8 mouse cellular contexts compared by ENCODE assay signal in genomic region chr14:122461966-122462365, GRCm38 (mm10). TPM values are rescaled to one million over a fixed set of nuclear protein-coding genes. Genes with fewer than 3 reads are reported as not detected.
DNase-seq lines count a peak whose midpoint lies in the region; ATAC-seq and TF ChIP-seq lines count a peak whose summit lies in the region.

No protein-coding gene starts in this region.

- ATAC-seq in hindbrain, embryonic 11.5 days (ENCODE audit: low FRiP score) = no peak
- ATAC-seq in midbrain, embryonic 14.5 days (ENCODE audit: low FRiP score, low TSS enrichment) = no peak

- H3K27me3 ChIP-seq in MEL (ENCODE audit: control insufficient read depth in 1 of 2, insufficient read depth in 2 of 2, low read length in 2 of 2) = no peaks in the 10 kb centered on the region
- H3K27me3 ChIP-seq in hindbrain, embryonic 11.5 days (ENCODE audit: control insufficient read depth, insufficient read depth, low read length) = peaks cover 48% of the 10 kb centered on the region
- H3K27me3 ChIP-seq in midbrain, embryonic 14.5 days (ENCODE audit: control insufficient read depth, insufficient read depth, low read length) = peaks cover 57% of the 10 kb centered on the region

- TF ChIP-seq RAD21 in MEL (IDR thresholded peaks at IDR 0.05; ENCODE audit: low read depth, low read length) = no peak

- peaks cover 13 to 14% of the 10 kb centered on the region in 2 experiments for H3K4me1 ChIP-seq in MEL (ENCODE audit: control insufficient read depth in 1 of 2, insufficient read depth in 2 of 2, low read length in 2 of 2)
- H3K4me1 ChIP-seq in hindbrain, embryonic 11.5 days (replicated peaks; ENCODE audit: control insufficient read depth, insufficient read depth, low read length) = peaks cover 8% of the 10 kb centered on the region; the same call in 1 of the 2 replicates
- H3K4me1 ChIP-seq in midbrain, embryonic 14.5 days (ENCODE audit: control insufficient read depth, insufficient read depth, low read length) = peaks cover 9% of the 10 kb centered on the region; the same call in 1 of the 2 replicates

- H3K36me3 ChIP-seq in MEL (ENCODE audit: control insufficient read depth in 1 of 2, insufficient read depth in 2 of 2, low read length in 2 of 2) = peaks cover 5 to 19% of the 10 kb centered on the region in 2 experiments
- no peaks in the 10 kb centered on the region for H3K36me3 ChIP-seq in hindbrain, embryonic 11.5 days (ENCODE audit: control insufficient read depth, insufficient read depth, low read length)
- no peaks in the 10 kb centered on the region for H3K36me3 ChIP-seq in midbrain, embryonic 14.5 days (ENCODE audit: control insufficient read depth, insufficient read depth, low read length)

- TF ChIP-seq POLR2A in MEL (IDR thresholded peaks at IDR 0.05; ENCODE audit: control insufficient read depth in 1 of 2, insufficient read depth in 1 of 2, low read depth in 1 of 2, low read length in 2 of 2, poor library complexity in 1 of 2) = no peak; a peak in 1 of 4 replicates

- H3K27ac ChIP-seq in MEL (ENCODE audit: control insufficient read depth, low read depth, low read length) = peak overlapping the region; percentile 26
- peak overlapping the region; percentile 95 for H3K27ac ChIP-seq in hindbrain, embryonic 11.5 days (ENCODE audit: low read depth, low read length)
- peak overlapping the region; percentile 89 for H3K27ac ChIP-seq in midbrain, embryonic 14.5 days (replicated peaks; ENCODE audit: low read depth, low read length)

- no peak for TF ChIP-seq EP300 in MEL (IDR thresholded peaks at IDR 0.05; ENCODE audit: low read depth in 1 of 2, low read length in 2 of 2)

- H3K9ac ChIP-seq in MEL (ENCODE audit: control insufficient read depth, low read depth, low read length, poor library complexity, severe bottlenecking) = peak overlapping the region; percentile 93
- peak overlapping the region; percentile 68 for H3K9ac ChIP-seq in hindbrain, embryonic 11.5 days (ENCODE audit: low read depth, low read length)
- peak overlapping the region; percentile 77 for H3K9ac ChIP-seq in midbrain, embryonic 14.5 days (replicated peaks; ENCODE audit: low read length)

- no peak for TF ChIP-seq CTCF in MEL (IDR thresholded peaks at IDR 0.05 in 2 of 3, conservative IDR thresholded peaks at IDR 0.05 in 1 of 3; ENCODE audit: control insufficient read depth in 1 of 3, insufficient read depth in 1 of 3, low read depth in 2 of 3, low read length in 3 of 3, poor library complexity in 1 of 3, severe bottlenecking in 1 of 3)

- peak overlapping the region; percentile 93 to 94 for H3K4me3 ChIP-seq in MEL (ENCODE audit: control insufficient read depth in 1 of 2, insufficient read depth in 1 of 2, low read depth in 2 of 2, low read length in 2 of 2)
- H3K4me3 ChIP-seq in hindbrain, embryonic 11.5 days (ENCODE audit: low read depth, low read length) = peak overlapping the region; percentile 73
- peak overlapping the region; percentile 50 for H3K4me3 ChIP-seq in midbrain, embryonic 14.5 days (replicated peaks; ENCODE audit: low read depth, low read length)

- no peaks in the 10 kb centered on the region for H3K9me3 ChIP-seq in MEL (replicated peaks; ENCODE audit: insufficient read depth, low read length)
- no peaks in the 10 kb centered on the region for H3K9me3 ChIP-seq in hindbrain, embryonic 11.5 days (ENCODE audit: control insufficient read depth, low read length)
- H3K9me3 ChIP-seq in midbrain, embryonic 14.5 days (ENCODE audit: control insufficient read depth, low read length) = no peaks in the 10 kb centered on the region

- peaks cover 50% of the 10 kb centered on the region for H3K79me2 ChIP-seq in MEL (ENCODE audit: control insufficient read depth, insufficient read depth, low read length, poor library complexity)

- 5% methylated on average over 9 of the region's 9 CpGs for WGBS in hindbrain, embryonic 11.5 days
- WGBS in midbrain, embryonic 14.5 days = 8% methylated on average over 9 of the region's 9 CpGs

- DNase-seq in MEL (ENCODE audit: low read depth, low spot score) = peak; percentile 42
- peak; percentile 55 to 66 for DNase-seq in cerebellum, postnatal 25 days
- DNase-seq in hindbrain, embryonic 11.5 days (ENCODE audit: low spot score) = peak; percentile 48
- DNase-seq in midbrain, embryonic 14.5 days = peak; percentile 19
- no peak for DNase-seq in ovary, postnatal 10 days (ENCODE audit: low spot score)
- DNase-seq in kidney, adult 11 months = no peak
- DNase-seq in ovary, postnatal 36 days (ENCODE audit: low spot score) = no peak
- DNase-seq in c-Kit-positive CD71-positive TER-119-positive erythroid progenitor cells, embryonic 14.5 days (ENCODE audit: low spot score) = no peak

- peak overlapping the region; percentile 78 for H3K4me2 ChIP-seq in hindbrain, embryonic 11.5 days (replicated peaks; ENCODE audit: low read depth, low read length)
- H3K4me2 ChIP-seq in midbrain, embryonic 14.5 days (ENCODE audit: low read length) = peak overlapping the region; percentile 67

TF ChIP-seq in MEL, 35 proteins besides CTCF, POLR2A, EP300 and RAD21:
- TF ChIP-seq NELFE (IDR thresholded peaks at IDR 0.05; ENCODE audit: low read depth, low read length) (no peak), MXI1 (IDR thresholded peaks at IDR 0.05; ENCODE audit: low read depth, low read length) (no peak), E2F4 (IDR thresholded peaks at IDR 0.05; ENCODE audit: borderline replicate concordance, low read depth, low read length) (no peak), TBP (IDR thresholded peaks at IDR 0.05; ENCODE audit: low read depth, low read length) (no peak), ZKSCAN1 (IDR thresholded peaks at IDR 0.05; ENCODE audit: low read depth, low read length) (no peak), KAT2A (conservative IDR thresholded peaks at IDR 0.05; ENCODE audit: low read depth, low read length) (no peak), NRF1 (IDR thresholded peaks at IDR 0.05; ENCODE audit: insufficient read depth, low read depth, low read length, poor library complexity, severe bottlenecking) (no peak), GABPA (IDR thresholded peaks at IDR 0.05; ENCODE audit: low read depth, low read length) (no peak), SMC3 (IDR thresholded peaks at IDR 0.05; ENCODE audit: low read depth, low read length) (no peak), CHD2 (IDR thresholded peaks at IDR 0.05; ENCODE audit: low read length) (no peak), ZNF384 (IDR thresholded peaks at IDR 0.05; ENCODE audit: low read depth, low read length) (no peak), TCF12 (IDR thresholded peaks at IDR 0.05; ENCODE audit: low read depth, low read length) (no peak), POLR2AphosphoS5 (IDR thresholded peaks at IDR 0.05; ENCODE audit: borderline replicate concordance, low read depth, low read length) (no peak), ELF1 (IDR thresholded peaks at IDR 0.05; ENCODE audit: low read depth, low read length) (no peak), HCFC1 (IDR thresholded peaks at IDR 0.05; ENCODE audit: low read depth, low read length) (no peak), MYB (IDR thresholded peaks at IDR 0.05; ENCODE audit: low read depth, low read length) (no peak), ZC3H11A (IDR thresholded peaks at IDR 0.05; ENCODE audit: low read depth, low read length) (no peak), MYC (IDR thresholded peaks at IDR 0.05; ENCODE audit: low read depth, low read length) (no peak), BHLHE40 (IDR thresholded peaks at IDR 0.05; ENCODE audit: borderline replicate concordance, low read depth, low read length) (no peak), TAL1 (IDR thresholded peaks at IDR 0.05; ENCODE audit: low read length) (no peak)

RNA-seq across cellular contexts. Expression of gene Zic5, which starts 3.5 kb away (rescaled TPM):
- 9.9 and 10.4 TPM in 2 replicates for total RNA-seq in MEL (2012; rRNA removed)
- polyA plus RNA-seq in MEL (2012; ENCODE audit: insufficient read depth in 1 of 2, insufficient read length in 2 of 2, low read depth in 1 of 2, low replicate concordance in 2 of 2, missing spikeins in 1 of 2) = 10 to 100 TPM; 23.6 to 50.6 TPM
- 19.1 and 20.1 TPM in 2 replicates for polyA plus RNA-seq in hindbrain, embryonic 11.5 days (2014; fragmentation: Nextera tagmentation; extraction: Ambion mirVana)
- 9.9 and 14.9 TPM in 2 replicates for polyA plus RNA-seq in midbrain, embryonic 14.5 days (2014; fragmentation: Nextera tagmentation; extraction: Ambion mirVana)

RNA-seq across cellular contexts. Expression of gene Gm5089, which starts 11.1 kb away (rescaled TPM):
- total RNA-seq in MEL (2012; rRNA removed) = not detected in 2 replicates
- not detected for polyA plus RNA-seq in MEL (2012; ENCODE audit: insufficient read depth in 1 of 2, insufficient read length in 2 of 2, low read depth in 1 of 2, low replicate concordance in 2 of 2, missing spikeins in 1 of 2)
- polyA plus RNA-seq in hindbrain, embryonic 11.5 days (2014; fragmentation: Nextera tagmentation; extraction: Ambion mirVana) = 0.99 and 1.6 TPM in 2 replicates
- 0.70 and 0.75 TPM in 2 replicates for polyA plus RNA-seq in midbrain, embryonic 14.5 days (2014; fragmentation: Nextera tagmentation; extraction: Ambion mirVana)

RNA-seq across cellular contexts. Expression of gene Zic2, which starts 13.3 kb away (rescaled TPM):
- 0.07 TPM in 1 of 2 replicates, not detected in the other for total RNA-seq in MEL (2012; rRNA removed)
- 1 to 10 TPM in 1 of 2 experiments, not detected in 1; 1.1 TPM for polyA plus RNA-seq in MEL (2012; ENCODE audit: insufficient read depth in 1 of 2, insufficient read length in 2 of 2, low read depth in 1 of 2, low replicate concordance in 2 of 2, missing spikeins in 1 of 2)
- 9.5 and 11.2 TPM in 2 replicates for polyA plus RNA-seq in hindbrain, embryonic 11.5 days (2014; fragmentation: Nextera tagmentation; extraction: Ambion mirVana)
- polyA plus RNA-seq in midbrain, embryonic 14.5 days (2014; fragmentation: Nextera tagmentation; extraction: Ambion mirVana) = 10.3 and 10.8 TPM in 2 replicates

RNA-seq across cellular contexts. Expression of gene Gm10837, which starts 28.4 kb away (rescaled TPM):
- total RNA-seq in MEL (2012; rRNA removed) = not detected in 2 replicates
- not detected for polyA plus RNA-seq in MEL (2012; ENCODE audit: insufficient read depth in 1 of 2, insufficient read length in 2 of 2, low read depth in 1 of 2, low replicate concordance in 2 of 2, missing spikeins in 1 of 2)
- 0.35 and 0.76 TPM in 2 replicates for polyA plus RNA-seq in hindbrain, embryonic 11.5 days (2014; fragmentation: Nextera tagmentation; extraction: Ambion mirVana)
- polyA plus RNA-seq in midbrain, embryonic 14.5 days (2014; fragmentation: Nextera tagmentation; extraction: Ambion mirVana) = 0.38 and 0.72 TPM in 2 replicates

Comparison
In these comparisons a context has a peak if more than half of its experiments do, and no peak if none do; other contexts are left out.
1. DNase-seq: peak in MEL (single experiment), cerebellum, postnatal 25 days (2 of 2), hindbrain, embryonic 11.5 days (single experiment) and midbrain, embryonic 14.5 days (single experiment); none in ovary, postnatal 10 days (single experiment), kidney, adult 11 months (single experiment), ovary, postnatal 36 days (single experiment) and c-Kit-positive CD71-positive TER-119-positive erythroid progenitor cells, embryonic 14.5 days (single experiment).
2. H3K27ac ChIP-seq: peak in every context shown above with its lines; median percentile 95 in hindbrain, embryonic 11.5 days; 89 in midbrain, embryonic 14.5 days; 26 in MEL.
3. Peak in every context shown above with its lines, with median percentiles within 50 percentile points of each other: H3K4me3 ChIP-seq and H3K9ac ChIP-seq.